Mouse (Mus musculus) midbrain, embryonic 13.5 days (tissue): ENCODE data around the gene Cenpv. TPM values are rescaled to one million over a fixed set of nuclear protein-coding genes. Genes with fewer than 3 reads are reported as not detected.

Experiments used
- ATAC-seq: fragments of 200-750 bp; cut with Nextera tagmentation; 2 replicates; pipeline ENCODE4 v1.8.0; 2017; ENCODE audit warnings: mild to moderate bottlenecking, moderate TSS enrichment, moderate library complexity
- H3K27ac ChIP-seq: fragments of 300-500 bp; sonication (generic); 2 replicates; pipeline ENCODE4 v1.5.1; 2015; ENCODE audit warnings: inconsistent platforms, mild to moderate bottlenecking, moderate library complexity
- H3K27me3 ChIP-seq: fragments of 300-500 bp; sonication (generic); 2 replicates; pipeline ENCODE4 v1.6.1; 2015; ENCODE audit warnings: mild to moderate bottlenecking, inconsistent platforms
- H3K36me3 ChIP-seq: fragments of 300-500 bp; sonication (generic); 2 replicates; pipeline ENCODE4 v1.6.1; 2015; ENCODE audit warnings: mild to moderate bottlenecking, inconsistent platforms
- H3K4me1 ChIP-seq: fragments of 300-500 bp; sonication (generic); replicated peaks from 2 replicates; pipeline ENCODE4 v1.6.1; 2015; ENCODE audit warnings: inconsistent platforms
- H3K4me2 ChIP-seq: fragments of 300-500 bp; sonication (generic); replicated peaks from 2 replicates; pipeline ENCODE4 v1.6.1; 2015; ENCODE audit warnings: moderate library complexity, mild to moderate bottlenecking, inconsistent platforms
- H3K4me3 ChIP-seq: fragments of 300-500 bp; sonication (generic); replicated peaks from 2 replicates; pipeline ENCODE4 v1.5.1; 2015; ENCODE audit warnings: mild to moderate bottlenecking, inconsistent platforms
- H3K9ac ChIP-seq: fragments of 300-500 bp; sonication (generic); replicated peaks from 2 replicates; pipeline ENCODE4 v1.6.1; 2015; ENCODE audit warnings: mild to moderate bottlenecking, inconsistent platforms
- H3K9me3 ChIP-seq: fragments of 300-500 bp; sonication (generic); 2 replicates; pipeline ENCODE4 v1.6.1; 2016; ENCODE audit warnings: mild to moderate bottlenecking, inconsistent platforms
- WGBS: fragments of 180-500 bp; shearing (Covaris S2); methylation state at CpG from one replicate; pipeline ENCODE4 v1.1.7; 2015; 5-methylcytosine and 5-hydroxymethylcytosine counted together
- polyA plus RNA-seq: library from polyadenylated mRNA; unstranded; fragments of >200 nt; fragmentation: Nextera tagmentation; extraction: Ambion mirVana; gene quantifications from 2 replicates; pipeline ENCODE4 v1.2.1, GENCODE M21; 2015

Gene Cenpv
- polyA plus RNA-seq, 1 experiment from 2014 or later: 65.6 TPM

GRCm38 (mm10) chr11:62497181-62497580 lies 41.9 kb downstream of the Cenpv start:
- no peak for ATAC-seq
- 54% methylated on average over 3 of the region's 3 CpGs for WGBS
- no peaks in the 10 kb centered on the region for H3K9me3 ChIP-seq
- no peak overlapping the region for H3K9ac ChIP-seq
- H3K4me3 ChIP-seq: no peak overlapping the region
- peaks cover 7% of the 10 kb centered on the region; the same call in 1 of the 2 replicates for H3K4me1 ChIP-seq
- H3K27me3 ChIP-seq: no peaks in the 10 kb centered on the region
- H3K4me2 ChIP-seq: no peak overlapping the region
- H3K36me3 ChIP-seq: no peaks in the 10 kb centered on the region
- H3K27ac ChIP-seq: no peak overlapping the region

- H3K9ac ChIP-seq: no peak overlapping the region
- no peaks in the 10 kb centered on the region for H3K36me3 ChIP-seq
- H3K4me3 ChIP-seq: no peak overlapping the region
- no peak overlapping the region for H3K27ac ChIP-seq
- no peaks in the 10 kb centered on the region for H3K27me3 ChIP-seq
- H3K4me2 ChIP-seq: no peak overlapping the region
- ATAC-seq: no peak
- H3K9me3 ChIP-seq: no peaks in the 10 kb centered on the region
- peaks cover 7% of the 10 kb centered on the region; the same call in 1 of the 2 replicates for H3K4me1 ChIP-seq
- 54% methylated on average over 5 of the region's 5 CpGs for WGBS
Observed at GRCm38 (mm10) chr11:62496151-62496715, 42.8 kb downstream of the Cenpv start.

GRCm38 (mm10) chr11:62495276-62495801 lies 43.7 kb downstream of the Cenpv start:
- H3K4me2 ChIP-seq: no peak overlapping the region
- H3K36me3 ChIP-seq: no peaks in the 10 kb centered on the region
- H3K27me3 ChIP-seq: no peaks in the 10 kb centered on the region
- WGBS: 26% methylated on average over 10 of the region's 10 CpGs
- no peak overlapping the region for H3K27ac ChIP-seq
- 0 out of 2 replicates have a peak overlapping the region, but pooled peaks have one; percentile 10 for H3K9ac ChIP-seq
- H3K4me3 ChIP-seq: no peak overlapping the region
- no peak for ATAC-seq
- no peaks in the 10 kb centered on the region for H3K9me3 ChIP-seq
- peaks cover 7% of the 10 kb centered on the region; the same call in 1 of the 2 replicates for H3K4me1 ChIP-seq

- no peak for ATAC-seq
- 8% methylated on average over 6 of the region's 6 CpGs for WGBS
- Histone ChIP-seq H3K36me3 (no peaks in the 10 kb centered on the region), H3K27ac (no peak overlapping the region), H3K9ac (0 out of 2 replicates have a peak overlapping the region, but pooled peaks have one; percentile 10), H3K27me3 (no peaks in the 10 kb centered on the region), H3K4me1 (peaks cover 7% of the 10 kb centered on the region; the same call in 1 of the 2 replicates), H3K4me2 (no peak overlapping the region), H3K4me3 (no peak overlapping the region), H3K9me3 (no peaks in the 10 kb centered on the region)
Observed at GRCm38 (mm10) chr11:62494754-62495275, 44.2 kb downstream of the Cenpv start.

GRCm38 (mm10) chr11:62493701-62494100 lies 45.4 kb downstream of the Cenpv start:
- ATAC-seq: no peak
- H3K27ac ChIP-seq: no peak overlapping the region
- peaks cover 7% of the 10 kb centered on the region; the same call in 1 of the 2 replicates for H3K4me1 ChIP-seq
- no peak overlapping the region for H3K4me3 ChIP-seq
- 95% methylated on average over 6 of the region's 6 CpGs for WGBS
- H3K9me3 ChIP-seq: no peaks in the 10 kb centered on the region
- H3K4me2 ChIP-seq: no peak overlapping the region
- H3K9ac ChIP-seq: no peak overlapping the region
- H3K36me3 ChIP-seq: no peaks in the 10 kb centered on the region
- H3K27me3 ChIP-seq: no peaks in the 10 kb centered on the region

GRCm38 (mm10) chr11:62487540-62488350 lies 51.3 kb downstream of the Cenpv start:
- Histone ChIP-seq H3K27ac (no peak overlapping the region), H3K4me2 (no peak overlapping the region), H3K36me3 (no peaks in the 10 kb centered on the region), H3K9me3 (no peaks in the 10 kb centered on the region), H3K4me1 (no peaks in the 10 kb centered on the region), H3K4me3 (no peak overlapping the region), H3K9ac (no peak overlapping the region), H3K27me3 (no peaks in the 10 kb centered on the region)
- ATAC-seq: no peak
- 97% methylated on average over 10 of the region's 10 CpGs for WGBS

GRCm38 (mm10) chr11:62486949-62487348 lies 52.1 kb downstream of the Cenpv start:
- H3K9ac ChIP-seq: no peak overlapping the region
- H3K4me1 ChIP-seq: no peaks in the 10 kb centered on the region
- H3K36me3 ChIP-seq: no peaks in the 10 kb centered on the region
- H3K27ac ChIP-seq: no peak overlapping the region
- H3K4me3 ChIP-seq: no peak overlapping the region
- H3K27me3 ChIP-seq: no peaks in the 10 kb centered on the region
- no peak overlapping the region for H3K4me2 ChIP-seq
- 96% methylated on average over 1 of the region's 1 CpGs for WGBS
- no peaks in the 10 kb centered on the region for H3K9me3 ChIP-seq
- no peak for ATAC-seq

GRCm38 (mm10) chr11:62479581-62479980 lies 59.5 kb downstream of the Cenpv start:
- Histone ChIP-seq H3K9me3 (no peaks in the 10 kb centered on the region), H3K4me3 (no peak overlapping the region), H3K36me3 (no peaks in the 10 kb centered on the region), H3K27ac (no peak overlapping the region), H3K4me2 (no peak overlapping the region), H3K27me3 (no peaks in the 10 kb centered on the region), H3K4me1 (0 out of 2 replicates have a peak, but pooled peaks cover 2% of the 10 kb centered on the region), H3K9ac (no peak overlapping the region)
- whole genome bisulfite sequencing: 90% methylated on average over 5 of the region's 5 CpGs
- no peak for ATAC-seq

GRCm38 (mm10) chr11:62478931-62479330 lies 60.1 kb downstream of the Cenpv start:
- Histone ChIP-seq H3K4me3 (no peak overlapping the region), H3K4me2 (no peak overlapping the region), H3K36me3 (no peaks in the 10 kb centered on the region), H3K4me1 (0 out of 2 replicates have a peak, but pooled peaks cover 2% of the 10 kb centered on the region), H3K27me3 (no peaks in the 10 kb centered on the region), H3K27ac (peak overlapping the region; percentile 39; the same call in 1 of the 2 replicates), H3K9ac (0 out of 2 replicates have a peak overlapping the region, but pooled peaks have one; percentile 10), H3K9me3 (no peaks in the 10 kb centered on the region)
- ATAC-seq: no peak
- WGBS: 75% methylated on average over 6 of the region's 6 CpGs

GRCm38 (mm10) chr11:62476156-62476555 lies 62.9 kb downstream of the Cenpv start:
- no peaks in the 10 kb centered on the region for H3K36me3 ChIP-seq
- ATAC-seq: no peak
- WGBS: 92% methylated on average over 4 of the region's 4 CpGs
- no peak overlapping the region for H3K9ac ChIP-seq
- no peak overlapping the region for H3K4me2 ChIP-seq
- no peaks in the 10 kb centered on the region for H3K9me3 ChIP-seq
- H3K4me1 ChIP-seq: 0 out of 2 replicates have a peak, but pooled peaks cover 2% of the 10 kb centered on the region
- no peaks in the 10 kb centered on the region for H3K27me3 ChIP-seq
- no peak overlapping the region for H3K4me3 ChIP-seq
- no peak overlapping the region for H3K27ac ChIP-seq
